Mouse (Mus musculus) kidney, embryonic 15.5 days (tissue): ENCODE measurements at regions not wholly inside any gene's neighbourhood (a gene's known extent, or its start where the extent isn't known, plus 50 kb on each side); places are given as distances from the start of the nearest gene placed in this dataset.

ENCODE experiments used
- ATAC-seq: fragments of 200-750 bp; cut with Nextera tagmentation; replicated peaks from 2 replicates; pipeline ENCODE4 v1.8.0; 2017; ENCODE audit warnings: moderate TSS enrichment; ENCODE audit not compliant: low FRiP score
- H3K27ac ChIP-seq: fragments of 300-500 bp; sonication (generic); 2 replicates; pipeline ENCODE4 v1.5.1; 2015; ENCODE audit warnings: mild to moderate bottlenecking, inconsistent platforms
- H3K27me3 ChIP-seq: fragments of 300-500 bp; sonication (generic); 2 replicates; pipeline ENCODE4 v1.6.1; 2015; ENCODE audit warnings: inconsistent platforms
- H3K36me3 ChIP-seq: fragments of 300-500 bp; sonication (generic); 2 replicates; pipeline ENCODE4 v1.6.1; 2015; ENCODE audit warnings: inconsistent platforms
- H3K4me1 ChIP-seq: fragments of 300-500 bp; sonication (generic); 2 replicates; pipeline ENCODE4 v1.6.1; 2015; ENCODE audit warnings: inconsistent platforms
- H3K4me2 ChIP-seq: fragments of 300-500 bp; sonication (generic); 2 replicates; pipeline ENCODE4 v1.6.1; 2015; ENCODE audit warnings: moderate library complexity, mild to moderate bottlenecking, inconsistent platforms
- H3K4me3 ChIP-seq: fragments of 300-500 bp; sonication (generic); replicated peaks from 2 replicates; pipeline ENCODE4 v1.5.1; 2015; ENCODE audit warnings: mild to moderate bottlenecking, inconsistent platforms
- H3K9ac ChIP-seq: fragments of 300-500 bp; sonication (generic); 2 replicates; pipeline ENCODE4 v1.6.1; 2015; ENCODE audit warnings: mild to moderate bottlenecking, inconsistent platforms
- H3K9me3 ChIP-seq: fragments of 300-500 bp; sonication (generic); replicated peaks from 2 replicates; pipeline ENCODE4 v1.6.1; 2016; ENCODE audit warnings: inconsistent platforms
- WGBS: fragments of 180-500 bp; shearing (Covaris S2); methylation state at CpG from one replicate; pipeline ENCODE4 v1.1.7; 2015; ENCODE audit warnings: mixed read lengths; 5-methylcytosine and 5-hydroxymethylcytosine counted together

DNA sequence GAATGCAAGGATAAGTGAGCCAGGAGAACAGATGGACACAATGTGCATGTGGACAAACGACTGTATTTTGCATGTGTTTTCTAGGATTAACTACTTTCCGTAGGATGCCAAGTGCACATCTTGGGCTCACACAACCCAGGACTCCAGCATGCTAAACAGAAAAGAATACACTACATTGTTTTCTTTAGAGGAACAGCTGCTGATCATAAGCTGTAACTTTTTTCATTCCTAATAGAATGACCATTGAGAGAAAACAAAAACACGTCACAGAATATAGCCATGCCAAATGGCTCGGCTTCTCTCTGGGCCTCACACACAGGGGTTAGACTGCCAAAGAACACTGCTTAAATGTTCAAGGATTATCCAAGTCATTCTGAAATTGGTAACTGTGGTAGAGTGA lies 765.2 kb downstream of the Gsdmc2 start:
- Histone ChIP-seq H3K4me3 (no peak overlapping the region), H3K9me3 (no peaks in the 10 kb centered on the region), H3K27me3 (no peaks in the 10 kb centered on the region), H3K36me3 (no peaks in the 10 kb centered on the region), H3K27ac (no peak overlapping the region), H3K9ac (no peak overlapping the region), H3K4me1 (no peaks in the 10 kb centered on the region), H3K4me2 (no peak overlapping the region)
- no peak for ATAC-seq
- 63% methylated on average over 4 of the region's 4 CpGs for WGBS

DNA sequence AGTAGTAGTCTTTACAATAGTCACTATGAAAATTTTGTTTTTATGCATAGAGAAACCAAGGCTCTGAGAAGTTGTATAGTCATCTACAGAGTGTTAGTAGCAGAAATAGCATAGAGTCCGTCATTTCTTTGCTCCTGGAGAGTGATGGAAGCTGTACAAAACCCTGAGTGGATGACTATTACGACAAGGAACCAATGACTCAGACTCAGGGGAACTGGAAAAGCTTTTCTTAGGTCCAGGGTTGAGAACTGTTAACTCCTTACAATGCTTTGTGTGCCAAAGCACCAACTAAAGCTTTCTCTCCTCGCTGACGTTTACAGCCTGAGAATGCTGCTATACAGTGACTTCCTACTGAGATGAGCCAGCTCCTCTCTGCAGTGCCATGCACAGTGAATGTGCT lies 773.1 kb downstream of the Gsdmc2 start:
- Histone ChIP-seq H3K36me3 (no peaks in the 10 kb centered on the region), H3K9ac (no peak overlapping the region), H3K27ac (no peak overlapping the region), H3K27me3 (no peaks in the 10 kb centered on the region), H3K4me3 (no peak overlapping the region), H3K4me1 (no peaks in the 10 kb centered on the region), H3K4me2 (no peak overlapping the region), H3K9me3 (no peaks in the 10 kb centered on the region)
- whole genome bisulfite sequencing = 79% methylated on average over 4 of the region's 4 CpGs
- no peak for ATAC-seq

DNA sequence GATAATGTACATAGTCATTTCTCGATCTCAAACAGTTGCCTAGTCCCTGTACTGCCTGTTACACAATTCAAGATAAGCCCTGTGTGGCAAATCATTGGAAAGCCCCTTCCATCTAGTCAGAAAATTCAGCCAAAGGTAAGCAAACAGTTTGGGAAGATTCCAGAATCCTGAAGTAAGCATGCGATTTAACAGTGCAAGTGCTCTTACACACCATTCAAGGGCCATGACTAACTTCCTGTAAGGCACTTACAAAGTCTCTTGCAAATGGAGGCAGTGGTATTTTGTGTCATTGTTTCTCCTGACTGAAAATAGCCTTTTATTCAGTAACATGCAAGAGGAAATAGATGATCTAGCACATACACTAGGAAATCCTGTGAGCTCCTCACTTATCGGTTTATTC lies 777.9 kb downstream of the Gsdmc2 start:
- WGBS = 80% methylated on average over 3 of the region's 3 CpGs
- H3K4me2 ChIP-seq = no peak overlapping the region
- H3K36me3 ChIP-seq = no peaks in the 10 kb centered on the region
- H3K27ac ChIP-seq = no peak overlapping the region
- H3K9me3 ChIP-seq = no peaks in the 10 kb centered on the region
- H3K9ac ChIP-seq = no peak overlapping the region
- no peak for ATAC-seq
- no peak overlapping the region for H3K4me3 ChIP-seq
- no peaks in the 10 kb centered on the region for H3K27me3 ChIP-seq
- H3K4me1 ChIP-seq = no peaks in the 10 kb centered on the region

DNA sequence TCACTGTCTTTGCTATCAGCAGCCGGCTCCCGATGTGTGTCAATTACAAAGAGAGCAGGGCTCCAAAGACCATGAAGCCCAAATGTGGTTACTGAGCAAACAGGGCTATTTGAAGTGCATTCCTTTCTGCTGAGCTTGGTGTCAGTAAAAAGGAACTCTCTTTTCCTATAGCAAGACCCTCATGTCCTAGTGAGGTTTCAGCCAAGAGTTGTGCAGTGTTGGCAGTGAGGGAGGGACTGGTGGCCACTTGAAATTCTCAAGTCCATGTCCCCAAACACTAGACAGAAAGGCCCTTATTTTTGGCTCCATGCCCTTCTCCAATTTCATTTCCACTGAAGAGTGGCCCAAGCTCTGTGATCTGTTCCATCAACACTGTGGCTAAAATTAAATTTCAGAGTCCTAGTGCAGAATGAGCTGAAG lies 778.9 kb downstream of the Gsdmc2 start:
- no peak overlapping the region for H3K9ac ChIP-seq
- H3K4me2 ChIP-seq = no peak overlapping the region
- H3K4me3 ChIP-seq = no peak overlapping the region
- ATAC-seq = no peak
- no peaks in the 10 kb centered on the region for H3K4me1 ChIP-seq
- WGBS = 84% methylated on average over 2 of the region's 2 CpGs
- H3K9me3 ChIP-seq = no peaks in the 10 kb centered on the region
- H3K27ac ChIP-seq = no peak overlapping the region
- no peaks in the 10 kb centered on the region for H3K36me3 ChIP-seq
- H3K27me3 ChIP-seq = no peaks in the 10 kb centered on the region

DNA sequence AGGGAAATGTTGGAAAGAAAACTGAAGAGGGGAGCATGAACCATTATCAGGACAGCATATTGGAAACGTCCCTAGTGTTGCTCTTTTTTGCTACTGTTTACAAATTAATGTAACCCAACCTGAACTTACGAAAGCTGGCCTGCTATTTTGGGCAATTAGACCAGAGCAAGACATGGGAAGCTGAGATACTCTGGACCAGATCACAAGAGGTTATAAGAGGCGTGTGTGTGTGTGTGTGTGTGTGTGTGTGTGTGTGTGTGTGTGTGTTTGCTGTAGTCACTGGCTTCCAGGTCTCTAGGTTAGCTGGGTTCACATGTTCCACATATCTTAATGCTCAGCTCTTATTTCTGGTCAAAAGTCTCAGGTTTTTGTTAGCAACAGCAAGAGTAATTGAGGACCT lies 783.1 kb downstream of the Gsdmc2 start:
- 66% methylated on average over 3 of the region's 3 CpGs for WGBS
- ATAC-seq = no peak
- Histone ChIP-seq H3K4me2 (no peak overlapping the region), H3K9ac (no peak overlapping the region), H3K4me3 (no peak overlapping the region), H3K9me3 (no peaks in the 10 kb centered on the region), H3K27ac (no peak overlapping the region), H3K4me1 (no peaks in the 10 kb centered on the region), H3K36me3 (no peaks in the 10 kb centered on the region), H3K27me3 (no peaks in the 10 kb centered on the region)

DNA sequence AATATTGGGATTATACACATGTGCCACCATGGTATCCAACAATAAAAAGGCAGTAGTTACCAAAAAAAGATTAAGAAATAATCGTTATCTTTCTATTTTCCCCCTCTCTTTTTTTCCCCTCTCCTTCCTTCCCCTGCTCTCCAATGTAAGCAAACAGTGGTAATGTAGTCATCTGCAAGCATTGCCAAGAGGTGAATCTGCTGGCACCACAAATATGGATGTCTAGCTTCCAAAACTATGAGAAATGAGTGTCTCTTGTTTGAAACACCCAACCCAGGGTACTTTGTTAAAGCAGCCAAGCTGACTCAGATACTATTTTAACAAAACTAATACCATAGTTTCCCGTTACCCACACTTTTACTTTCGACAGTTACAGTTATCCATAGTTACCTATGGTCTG lies 784.2 kb downstream of the Gsdmc2 start:
- Histone ChIP-seq H3K36me3 (no peaks in the 10 kb centered on the region), H3K4me3 (no peak overlapping the region), H3K27ac (no peak overlapping the region), H3K9ac (no peak overlapping the region), H3K27me3 (no peaks in the 10 kb centered on the region), H3K4me2 (no peak overlapping the region), H3K4me1 (no peaks in the 10 kb centered on the region), H3K9me3 (no peaks in the 10 kb centered on the region)
- ATAC-seq = no peak
- WGBS = 94% methylated on average over 3 of the region's 3 CpGs

DNA sequence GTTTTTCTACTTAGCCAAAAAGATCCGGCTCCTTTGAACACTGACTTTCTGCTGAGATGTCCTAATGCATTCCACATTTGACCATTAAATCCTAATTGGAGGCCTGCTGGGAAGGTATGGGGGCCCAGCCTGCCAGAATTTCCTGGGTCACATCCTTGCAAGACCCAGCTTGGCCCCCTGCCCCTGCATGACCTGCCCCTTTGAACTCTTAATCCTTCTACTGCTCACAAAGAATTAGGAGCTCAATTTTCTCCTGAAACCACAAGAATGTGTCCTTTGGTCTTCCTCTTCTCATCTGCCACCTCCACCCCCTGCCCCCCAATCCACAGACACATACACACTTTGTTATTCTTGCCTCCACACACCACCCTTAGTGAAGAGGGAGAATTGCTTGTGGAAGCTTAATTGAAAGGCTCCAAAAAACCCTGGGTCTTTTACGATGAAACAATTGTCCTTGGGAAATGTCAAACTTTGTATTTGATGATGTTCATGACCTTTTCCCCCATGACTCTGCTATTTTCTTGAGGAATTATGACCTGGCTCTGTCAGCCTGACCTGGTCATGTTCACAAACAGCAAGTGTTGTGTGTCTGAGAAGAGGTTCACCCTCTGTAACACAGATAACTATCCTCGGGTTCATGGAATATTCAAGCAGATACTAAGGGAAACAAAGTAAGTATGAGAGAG lies 792.3 kb downstream of the Gsdmc2 start:
- Histone ChIP-seq H3K27ac (no peak overlapping the region), H3K9ac (no peak overlapping the region), H3K9me3 (no peaks in the 10 kb centered on the region), H3K4me1 (no peaks in the 10 kb centered on the region), H3K4me2 (no peak overlapping the region), H3K36me3 (no peaks in the 10 kb centered on the region), H3K4me3 (no peak overlapping the region), H3K27me3 (no peaks in the 10 kb centered on the region)
- WGBS = 24% methylated on average over 3 of the region's 3 CpGs
- ATAC-seq = no peak

DNA sequence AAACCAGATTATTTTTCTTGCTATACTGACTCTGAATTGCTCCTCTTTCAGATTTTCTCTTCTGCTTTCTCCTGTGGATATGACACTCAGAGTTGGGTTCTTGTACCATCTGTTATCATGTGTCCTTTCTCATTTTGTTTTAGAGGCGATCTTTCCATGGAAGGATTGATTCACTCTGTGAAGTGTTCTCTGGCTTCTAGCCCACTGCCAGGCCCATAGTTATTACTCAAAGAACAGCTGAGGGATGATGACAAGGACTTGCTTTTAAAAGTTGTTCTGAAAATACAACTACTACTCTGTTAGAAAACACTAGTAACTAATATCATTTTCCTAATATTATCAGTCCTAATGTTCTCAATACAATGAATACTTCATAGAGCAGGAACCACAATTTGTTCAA lies 794.9 kb downstream of the Gsdmc2 start:
- H3K4me1 ChIP-seq = no peaks in the 10 kb centered on the region
- 94% methylated on average over 1 of the region's 1 CpGs for WGBS
- H3K27me3 ChIP-seq = no peaks in the 10 kb centered on the region
- no peak overlapping the region for H3K27ac ChIP-seq
- H3K9me3 ChIP-seq = no peaks in the 10 kb centered on the region
- no peak overlapping the region for H3K9ac ChIP-seq
- H3K4me2 ChIP-seq = no peak overlapping the region
- no peaks in the 10 kb centered on the region for H3K36me3 ChIP-seq
- ATAC-seq = no peak
- no peak overlapping the region for H3K4me3 ChIP-seq

DNA sequence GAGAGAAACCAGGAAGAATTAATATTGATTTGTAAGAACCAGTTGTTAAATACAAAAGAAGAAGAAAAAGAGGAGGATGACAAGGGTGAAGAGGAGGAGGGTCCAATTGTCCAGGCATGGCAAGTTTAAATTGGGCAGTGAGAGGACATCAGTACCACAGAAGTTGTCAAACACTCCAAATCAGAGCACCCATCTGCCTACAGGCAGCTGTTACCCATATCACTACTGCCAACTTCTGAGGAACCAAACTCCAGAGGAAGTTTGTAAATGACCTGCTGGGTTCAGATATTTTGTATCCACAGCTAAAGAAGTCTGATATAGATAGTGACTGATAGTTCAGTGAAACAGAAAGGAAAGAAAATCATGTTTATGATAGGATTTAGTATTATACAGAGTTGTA lies 802.6 kb downstream of the Gsdmc2 start:
- no peaks in the 10 kb centered on the region for H3K4me1 ChIP-seq
- H3K36me3 ChIP-seq = no peaks in the 10 kb centered on the region
- no peak overlapping the region for H3K4me3 ChIP-seq
- no peaks in the 10 kb centered on the region for H3K9me3 ChIP-seq
- H3K27me3 ChIP-seq = no peaks in the 10 kb centered on the region
- no peak overlapping the region for H3K4me2 ChIP-seq
- no peak overlapping the region for H3K9ac ChIP-seq
- no peak for ATAC-seq
- H3K27ac ChIP-seq = no peak overlapping the region

DNA sequence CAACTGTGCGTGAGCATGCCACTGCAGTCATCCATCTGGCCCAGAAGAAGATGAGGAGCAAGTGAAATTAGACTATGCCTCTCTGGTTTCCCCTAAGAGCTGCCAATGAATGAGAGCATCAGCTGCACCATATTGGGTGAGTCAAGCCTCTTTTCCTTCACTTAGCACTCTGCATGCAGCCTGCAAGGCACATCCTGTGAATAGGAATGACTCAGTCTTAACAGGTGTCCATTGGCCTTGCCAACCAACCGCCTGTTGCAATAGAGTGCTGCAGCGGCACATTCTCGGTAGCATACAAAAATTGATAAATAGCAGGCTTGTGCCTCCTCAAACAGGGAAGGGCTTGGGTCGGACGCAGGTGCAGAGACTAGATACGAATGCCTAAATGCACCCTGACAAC lies 808.7 kb downstream of the Gsdmc2 start:
- WGBS = 91% methylated on average over 7 of the region's 7 CpGs
- no peaks in the 10 kb centered on the region for H3K27me3 ChIP-seq
- no peaks in the 10 kb centered on the region for H3K36me3 ChIP-seq
- no peaks in the 10 kb centered on the region for H3K9me3 ChIP-seq
- no peaks in the 10 kb centered on the region for H3K4me1 ChIP-seq
- ATAC-seq = no peak
- no peak overlapping the region for H3K27ac ChIP-seq
- no peak overlapping the region for H3K9ac ChIP-seq
- no peak overlapping the region for H3K4me2 ChIP-seq
- no peak overlapping the region for H3K4me3 ChIP-seq

DNA sequence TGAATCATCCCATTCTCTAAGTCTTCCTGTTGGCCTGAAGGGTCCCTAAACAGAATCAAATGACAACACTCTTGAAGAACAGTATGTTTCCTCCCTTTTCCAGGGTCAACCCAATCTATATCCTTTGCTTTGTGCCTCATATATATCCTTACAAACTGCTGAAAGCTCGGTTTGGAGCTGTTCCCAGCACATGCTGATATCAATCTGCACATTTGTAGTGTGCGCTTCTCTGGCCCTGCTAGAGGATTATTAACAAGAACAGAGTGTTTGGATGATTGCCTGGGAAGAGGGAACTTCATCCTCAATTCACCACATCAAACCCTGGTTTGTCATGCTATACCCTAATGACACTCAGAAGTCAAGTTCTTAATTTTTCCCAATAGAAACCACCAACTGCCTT lies 824.2 kb downstream of the Gsdmc2 start:
- H3K4me3 ChIP-seq = no peak overlapping the region
- no peak overlapping the region for H3K27ac ChIP-seq
- H3K27me3 ChIP-seq = no peaks in the 10 kb centered on the region
- 0 out of 2 replicates have a peak, but pooled peaks cover 4% of the 10 kb centered on the region for H3K4me1 ChIP-seq
- H3K36me3 ChIP-seq = no peaks in the 10 kb centered on the region
- no peak overlapping the region for H3K4me2 ChIP-seq
- no peak for ATAC-seq
- H3K9ac ChIP-seq = no peak overlapping the region
- no peaks in the 10 kb centered on the region for H3K9me3 ChIP-seq
- 42% methylated on average over 2 of the region's 2 CpGs for WGBS

DNA sequence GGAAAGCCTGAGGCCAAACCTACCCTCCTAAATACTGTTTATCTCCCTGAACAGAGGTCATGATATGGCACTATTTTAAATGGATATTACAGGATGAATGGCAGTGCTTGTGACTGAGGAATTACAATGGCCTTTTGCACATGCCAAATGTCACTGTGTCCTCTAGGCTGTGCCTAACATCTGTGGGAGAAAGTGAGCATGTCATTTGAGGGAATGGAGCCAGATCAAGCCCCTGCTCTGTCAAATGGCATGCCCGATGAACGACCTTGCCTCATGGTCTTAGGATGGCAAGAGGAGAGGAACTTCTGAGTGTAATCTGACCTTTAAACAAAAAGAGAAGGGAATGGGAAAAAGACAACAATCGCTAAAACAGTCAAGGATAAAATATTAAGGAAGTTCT lies 827.0 kb downstream of the Gsdmc2 start:
- Histone ChIP-seq H3K4me2 (no peak overlapping the region), H3K36me3 (no peaks in the 10 kb centered on the region), H3K27me3 (no peaks in the 10 kb centered on the region), H3K4me1 (0 out of 2 replicates have a peak, but pooled peaks cover 4% of the 10 kb centered on the region), H3K9ac (no peak overlapping the region), H3K4me3 (no peak overlapping the region), H3K9me3 (no peaks in the 10 kb centered on the region), H3K27ac (no peak overlapping the region)
- no peak for ATAC-seq
- 47% methylated on average over 3 of the region's 3 CpGs for WGBS

DNA sequence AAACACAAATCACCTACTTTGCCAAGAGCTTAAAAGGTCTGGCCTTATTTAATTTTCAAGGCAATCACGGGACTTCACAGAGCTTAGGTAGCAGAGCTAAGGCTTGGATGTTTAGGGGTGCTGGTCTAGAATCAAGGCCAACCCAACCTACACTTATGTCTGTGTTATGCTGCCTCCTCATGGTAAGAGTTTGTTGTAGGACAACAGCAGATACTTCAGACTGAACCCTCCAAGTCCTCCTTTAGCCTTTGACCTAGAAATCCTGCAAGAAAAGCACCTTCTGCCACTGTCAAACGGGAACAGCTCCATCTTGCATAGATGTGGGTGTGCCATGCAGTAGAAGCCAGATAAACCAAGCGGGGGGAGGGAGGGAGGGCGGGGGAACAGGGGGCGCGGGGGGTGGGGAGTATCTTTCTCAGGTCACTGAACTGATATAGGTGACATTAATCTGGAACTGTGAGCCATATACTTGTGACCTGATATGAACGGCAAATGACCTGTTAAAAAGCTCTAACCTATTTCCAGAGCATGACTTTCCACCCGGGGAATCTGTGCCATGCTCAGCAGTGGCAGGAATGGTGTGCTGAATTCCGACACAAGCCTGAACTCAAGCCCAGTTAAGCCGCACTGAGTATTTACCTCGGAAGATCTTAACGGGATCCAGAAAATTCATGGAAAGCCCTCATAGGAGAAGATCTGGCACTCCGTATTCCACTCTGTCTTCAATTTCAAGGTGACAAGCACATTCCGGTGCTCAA lies 838.3 kb downstream of the Gsdmc2 start:
- no peaks in the 10 kb centered on the region for H3K36me3 ChIP-seq
- H3K9me3 ChIP-seq = no peaks in the 10 kb centered on the region
- no peak for ATAC-seq
- H3K4me1 ChIP-seq = no peaks in the 10 kb centered on the region
- no peaks in the 10 kb centered on the region for H3K27me3 ChIP-seq
- H3K4me3 ChIP-seq = no peak overlapping the region
- H3K4me2 ChIP-seq = no peak overlapping the region
- WGBS = 73% methylated on average over 14 of the region's 14 CpGs
- no peak overlapping the region for H3K9ac ChIP-seq
- H3K27ac ChIP-seq = no peak overlapping the region
